Mouse (Mus musculus) heart, embryonic 13.5 days (tissue): Measurements from ENCODE around the gene Ano6. TPM values are rescaled to one million over a fixed set of nuclear protein-coding genes. Genes with fewer than 3 reads are reported as not detected.

Source experiments
- ATAC-seq: fragments of 200-750 bp; cut with Nextera tagmentation; 2 replicates; pipeline ENCODE4 v1.8.0; 2017; ENCODE audit warnings: moderate TSS enrichment; ENCODE audit not compliant: insufficient number of reproducible peaks, low FRiP score, low TSS enrichment; ENCODE audit errors: extremely low read depth
- H3K27ac ChIP-seq: fragments of 300-500 bp; sonication (generic); replicated peaks from 2 replicates; pipeline ENCODE4 v1.5.1; 2015; ENCODE audit warnings: moderate library complexity, mild to moderate bottlenecking, inconsistent platforms
- H3K27me3 ChIP-seq: fragments of 300-500 bp; sonication (generic); replicated peaks from 2 replicates; pipeline ENCODE4 v1.6.1; 2015; ENCODE audit warnings: mild to moderate bottlenecking, inconsistent platforms
- H3K36me3 ChIP-seq: fragments of 300-500 bp; sonication (generic); 2 replicates; pipeline ENCODE4 v1.6.1; 2015; ENCODE audit warnings: mild to moderate bottlenecking, inconsistent platforms
- H3K4me1 ChIP-seq: fragments of 300-500 bp; sonication (generic); 2 replicates; pipeline ENCODE4 v1.6.1; 2015; ENCODE audit warnings: inconsistent platforms
- H3K4me2 ChIP-seq: fragments of 300-500 bp; sonication (generic); 2 replicates; pipeline ENCODE4 v1.6.1; 2015; ENCODE audit warnings: inconsistent platforms, mild to moderate bottlenecking, moderate library complexity
- H3K4me3 ChIP-seq: fragments of 300-500 bp; sonication (generic); 2 replicates; pipeline ENCODE4 v1.5.1; 2015; ENCODE audit warnings: moderate library complexity, mild to moderate bottlenecking, inconsistent platforms
- H3K9ac ChIP-seq: fragments of 300-500 bp; sonication (generic); 2 replicates; pipeline ENCODE4 v1.6.1; 2015; ENCODE audit warnings: inconsistent platforms, mild to moderate bottlenecking, moderate library complexity
- H3K9me3 ChIP-seq: fragments of 300-500 bp; sonication (generic); 2 replicates; pipeline ENCODE4 v1.6.1; 2016; ENCODE audit warnings: inconsistent platforms
- WGBS: fragments of 180-500 bp; shearing (Covaris S2); methylation state at CpG from one replicate; pipeline ENCODE4 v1.1.7; 2015; ENCODE audit warnings: mixed read lengths; 5-methylcytosine and 5-hydroxymethylcytosine counted together
- polyA plus RNA-seq: library from polyadenylated mRNA; unstranded; fragments of >200 nt; fragmentation: Nextera tagmentation; extraction: Ambion mirVana; gene quantifications from 2 replicates; pipeline ENCODE4 v1.2.1, GENCODE M21; 2015

The Ano6 gene
- polyA plus RNA-seq, 1 experiment from 2014 or later: 31.0 TPM

DNA sequence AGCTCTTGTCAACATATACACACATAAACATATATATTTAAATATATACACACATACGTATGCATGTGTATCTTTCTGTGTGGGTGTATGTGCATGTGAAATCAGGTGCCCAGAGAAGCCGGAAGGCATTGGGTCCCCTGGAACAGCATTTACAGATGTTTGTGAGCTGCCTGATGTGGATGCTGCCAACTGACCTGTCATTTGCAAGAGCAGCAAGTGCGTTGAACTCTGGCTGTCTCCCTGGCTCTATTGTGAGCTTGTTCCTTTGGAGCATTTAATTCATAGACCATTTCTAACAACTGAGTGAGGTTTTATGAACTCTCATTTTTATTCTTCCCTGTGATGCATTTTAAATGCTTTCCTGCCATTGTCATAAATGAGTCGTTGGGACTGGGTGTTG, 91.8 kb downstream of the Ano6 start:
- Histone ChIP-seq H3K4me1 (peaks cover 69% of the 10 kb centered on the region), H3K9me3 (no peaks in the 10 kb centered on the region), H3K27ac (no peak overlapping the region), H3K9ac (no peak overlapping the region), H3K27me3 (no peaks in the 10 kb centered on the region), H3K4me3 (no peak overlapping the region), H3K36me3 (no peaks in the 10 kb centered on the region), H3K4me2 (no peak overlapping the region)
- 89% methylated on average over 4 of the region's 4 CpGs for WGBS
- no peak for ATAC-seq

DNA sequence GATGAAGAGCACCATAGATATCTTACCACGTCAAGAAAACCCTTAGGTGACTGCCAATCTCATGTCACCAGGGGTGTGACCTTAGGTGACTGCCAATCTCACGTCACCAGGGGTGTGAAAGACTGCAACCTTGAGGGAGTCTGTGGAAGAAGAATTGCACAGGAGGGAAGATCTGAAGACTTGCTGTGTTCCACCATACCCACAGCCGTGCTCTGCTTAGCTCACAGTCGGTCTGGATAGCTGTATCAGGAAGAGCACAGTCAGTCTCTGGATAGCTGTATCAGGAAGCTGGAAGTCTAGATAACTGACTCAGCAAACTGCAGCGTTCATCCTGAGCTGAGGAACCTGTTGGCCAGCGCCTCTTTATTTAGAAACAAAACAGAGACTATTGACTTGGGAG, 92.9 kb downstream of the Ano6 start:
- Histone ChIP-seq H3K4me1 (peaks cover 80% of the 10 kb centered on the region), H3K4me3 (no peak overlapping the region), H3K9me3 (no peaks in the 10 kb centered on the region), H3K4me2 (peak overlapping the region; percentile 35), H3K27ac (peak overlapping the region; percentile 61; the same call in 1 of the 2 replicates), H3K27me3 (no peaks in the 10 kb centered on the region), H3K36me3 (no peaks in the 10 kb centered on the region), H3K9ac (0 out of 2 replicates have a peak overlapping the region, but pooled peaks have one; percentile 33)
- WGBS: 22% methylated on average over 6 of the region's 6 CpGs
- peak; percentile 74 for ATAC-seq

GRCm38 (mm10) chr15:95884658-95885620, 94.3 kb downstream of the Ano6 start:
- WGBS: 72% methylated on average over 10 of the region's 10 CpGs
- H3K4me2 ChIP-seq: peak overlapping the region; percentile 4; the same call in 1 of the 2 replicates
- no peak for ATAC-seq
- peaks cover 2% of the 10 kb centered on the region for H3K36me3 ChIP-seq
- H3K9me3 ChIP-seq: 0 out of 2 replicates have a peak, but pooled peaks cover 2% of the 10 kb centered on the region
- no peak overlapping the region for H3K4me3 ChIP-seq
- peak overlapping the region; percentile 12; the same call in 1 of the 2 replicates for H3K27ac ChIP-seq
- no peaks in the 10 kb centered on the region for H3K27me3 ChIP-seq
- H3K4me1 ChIP-seq: peaks cover 83% of the 10 kb centered on the region
- no peak overlapping the region; the same call in 1 of the 2 replicates for H3K9ac ChIP-seq

DNA sequence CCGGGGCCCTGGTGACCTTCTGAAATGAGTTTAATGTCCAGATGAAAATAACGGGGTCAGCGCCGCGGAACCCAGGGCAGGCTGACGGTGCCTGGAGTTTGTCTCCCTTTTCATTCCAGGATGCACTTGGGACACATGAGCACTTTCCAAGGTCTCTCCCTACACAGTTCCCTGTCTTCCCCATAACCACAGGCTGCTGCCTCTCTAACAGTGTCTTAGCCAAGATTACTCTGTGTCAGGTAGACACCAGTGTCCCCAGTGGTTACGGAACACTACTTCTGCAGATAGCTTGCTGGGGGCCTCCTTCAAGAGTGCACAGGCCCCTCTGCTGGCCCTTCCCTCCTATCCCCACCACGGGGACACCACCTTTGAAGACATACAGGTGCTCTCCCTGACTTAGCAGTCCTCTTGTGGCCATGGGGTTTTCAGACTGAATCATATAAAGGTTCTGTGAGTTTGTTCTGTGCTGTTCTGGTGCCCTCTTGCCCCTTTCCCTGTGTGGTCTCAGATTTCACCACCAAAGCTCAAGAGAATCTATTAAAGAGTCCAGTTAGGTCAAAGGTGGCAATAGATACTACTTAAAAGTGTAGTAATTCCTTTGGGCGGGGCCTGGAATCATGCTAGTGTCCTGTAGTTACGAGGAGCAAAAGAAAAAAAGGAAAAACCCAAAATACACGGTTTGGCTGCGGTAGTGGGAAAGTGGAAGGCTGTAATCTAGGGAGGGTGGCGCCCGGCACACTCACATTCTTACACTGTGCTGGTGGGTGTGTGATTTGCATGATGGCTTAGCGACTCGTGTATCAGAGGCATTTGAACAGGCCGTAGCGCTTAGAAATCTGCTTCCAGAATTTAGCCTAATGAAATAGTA, 95.5 kb downstream of the Ano6 start:
- Histone ChIP-seq H3K27ac (peak overlapping the region; percentile 75), H3K27me3 (no peaks in the 10 kb centered on the region), H3K36me3 (peaks cover 4% of the 10 kb centered on the region), H3K4me3 (no peak overlapping the region), H3K9me3 (peaks cover 4% of the 10 kb centered on the region; the same call in 1 of the 2 replicates), H3K4me1 (peaks cover 71% of the 10 kb centered on the region), H3K4me2 (no peak overlapping the region), H3K9ac (no peak overlapping the region)
- 59% methylated on average over 18 of the region's 18 CpGs for WGBS
- ATAC-seq: no peak

GRCm38 (mm10) chr15:95887365-95887764, 96.7 kb downstream of the Ano6 start:
- Histone ChIP-seq H3K4me3 (no peak overlapping the region), H3K27ac (peak overlapping the region; percentile 59), H3K9me3 (peaks cover 4% of the 10 kb centered on the region; the same call in 1 of the 2 replicates), H3K4me1 (peaks cover 64% of the 10 kb centered on the region), H3K9ac (no peak overlapping the region), H3K27me3 (no peaks in the 10 kb centered on the region), H3K4me2 (no peak overlapping the region; the same call in 1 of the 2 replicates), H3K36me3 (peaks cover 4% of the 10 kb centered on the region)
- WGBS: 13% methylated on average over 5 of the region's 5 CpGs
- no peak for ATAC-seq

GRCm38 (mm10) chr15:95888556-95888955, 97.9 kb downstream of the Ano6 start:
- no peak for ATAC-seq
- Histone ChIP-seq H3K4me3 (no peak overlapping the region), H3K4me2 (no peak overlapping the region), H3K27ac (no peak overlapping the region), H3K27me3 (no peaks in the 10 kb centered on the region), H3K36me3 (peaks cover 4% of the 10 kb centered on the region), H3K9me3 (peaks cover 4% of the 10 kb centered on the region; the same call in 1 of the 2 replicates), H3K4me1 (peaks cover 52% of the 10 kb centered on the region), H3K9ac (no peak overlapping the region)
- WGBS: 67% methylated on average over 5 of the region's 5 CpGs

DNA sequence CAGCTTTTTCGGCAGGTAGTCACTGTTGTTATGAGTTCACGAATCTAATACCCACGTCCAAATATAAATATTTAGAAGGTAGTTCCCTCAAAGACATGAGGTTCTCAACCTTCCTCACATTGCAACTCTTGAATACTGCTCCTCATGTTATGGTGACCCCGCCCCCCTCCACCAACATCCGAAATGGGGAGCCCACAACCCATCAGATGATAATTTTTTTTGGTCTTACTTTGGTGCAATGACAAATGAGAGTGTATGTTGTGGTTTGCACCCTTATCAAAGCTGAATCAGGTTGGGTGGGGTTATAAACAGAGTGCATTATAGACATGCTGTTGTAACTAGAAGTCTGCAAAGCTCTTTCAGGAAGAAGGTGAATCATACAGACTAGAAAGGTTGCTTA, 99.7 kb downstream of the Ano6 start:
- peaks cover 38% of the 10 kb centered on the region for H3K4me1 ChIP-seq
- no peak overlapping the region for H3K9ac ChIP-seq
- no peak overlapping the region for H3K4me3 ChIP-seq
- peaks cover 17% of the 10 kb centered on the region for H3K36me3 ChIP-seq
- WGBS: 84% methylated on average over 5 of the region's 5 CpGs
- H3K27ac ChIP-seq: no peak overlapping the region
- peaks cover 4% of the 10 kb centered on the region; the same call in 1 of the 2 replicates for H3K9me3 ChIP-seq
- H3K27me3 ChIP-seq: no peaks in the 10 kb centered on the region
- no peak overlapping the region for H3K4me2 ChIP-seq
- ATAC-seq: no peak

DNA sequence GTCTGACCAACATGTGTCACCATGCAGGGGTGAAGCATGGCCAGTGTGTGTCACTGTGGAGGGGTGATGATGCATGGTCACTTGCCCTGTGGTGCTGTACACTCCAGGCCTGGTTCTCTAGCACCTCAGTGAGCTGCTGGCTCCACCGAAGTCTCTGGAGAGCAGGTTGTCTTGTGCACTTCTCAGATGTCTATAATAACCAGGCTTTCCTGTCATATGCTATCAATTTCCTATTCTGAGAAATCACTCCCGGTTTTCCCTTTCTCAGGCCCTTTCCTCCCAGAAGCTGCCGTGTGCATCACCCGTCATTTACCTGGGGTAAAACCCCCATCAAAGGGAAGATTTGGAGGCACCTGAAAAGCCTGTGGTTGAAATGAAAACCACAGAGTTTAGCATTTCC, 101.5 kb downstream of the Ano6 start:
- no peak overlapping the region for H3K27ac ChIP-seq
- peaks cover 25% of the 10 kb centered on the region for H3K36me3 ChIP-seq
- no peak for ATAC-seq
- H3K4me3 ChIP-seq: no peak overlapping the region
- H3K9me3 ChIP-seq: peaks cover 4% of the 10 kb centered on the region; the same call in 1 of the 2 replicates
- no peak overlapping the region for H3K4me2 ChIP-seq
- H3K27me3 ChIP-seq: no peaks in the 10 kb centered on the region
- H3K9ac ChIP-seq: no peak overlapping the region
- peaks cover 20% of the 10 kb centered on the region for H3K4me1 ChIP-seq
- 77% methylated on average over 4 of the region's 4 CpGs for WGBS

GRCm38 (mm10) chr15:95892929-95893328, 102.3 kb downstream of the Ano6 start:
- 74% methylated on average over 10 of the region's 10 CpGs for WGBS
- H3K27me3 ChIP-seq: no peaks in the 10 kb centered on the region
- peaks cover 4% of the 10 kb centered on the region; the same call in 1 of the 2 replicates for H3K9me3 ChIP-seq
- no peak overlapping the region for H3K9ac ChIP-seq
- ATAC-seq: no peak
- H3K4me2 ChIP-seq: no peak overlapping the region
- no peak overlapping the region for H3K4me3 ChIP-seq
- H3K36me3 ChIP-seq: peaks cover 25% of the 10 kb centered on the region
- no peak overlapping the region for H3K27ac ChIP-seq
- peaks cover 12% of the 10 kb centered on the region for H3K4me1 ChIP-seq

- no peak overlapping the region for H3K4me3 ChIP-seq
- WGBS: 92% methylated on average over 7 of the region's 7 CpGs
- no peak overlapping the region for H3K27ac ChIP-seq
- peaks cover 21% of the 10 kb centered on the region for H3K36me3 ChIP-seq
- H3K4me2 ChIP-seq: no peak overlapping the region
- no peaks in the 10 kb centered on the region for H3K9me3 ChIP-seq
- H3K9ac ChIP-seq: no peak overlapping the region
- no peaks in the 10 kb centered on the region for H3K27me3 ChIP-seq
- H3K4me1 ChIP-seq: no peaks in the 10 kb centered on the region
- no peak for ATAC-seq
These were observed 105.1 kb downstream of the Ano6 start for GRCm38 (mm10) chr15:95895699-95896098.

DNA sequence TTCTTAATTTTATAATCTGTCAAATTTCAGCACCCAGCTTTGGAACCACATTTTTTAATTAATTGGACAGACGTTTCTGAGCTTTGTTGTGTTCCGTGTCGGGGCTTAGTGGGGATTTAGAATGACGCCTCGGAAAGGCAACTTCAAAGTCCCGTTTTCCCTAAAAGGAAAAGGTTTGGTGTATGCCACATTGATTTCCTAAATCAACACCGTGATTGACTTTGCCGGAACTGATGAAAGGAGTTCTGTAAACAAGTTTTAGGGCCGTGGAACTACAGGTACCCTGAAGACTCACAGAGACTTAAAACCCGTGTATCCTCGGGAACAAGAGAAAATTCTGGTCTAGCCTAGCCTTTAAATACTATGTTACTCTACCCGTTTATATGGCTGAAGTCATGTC, 107.0 kb downstream of the Ano6 start:
- Histone ChIP-seq H3K4me1 (peaks cover 7% of the 10 kb centered on the region), H3K27me3 (no peaks in the 10 kb centered on the region), H3K9ac (no peak overlapping the region), H3K4me3 (no peak overlapping the region), H3K9me3 (no peaks in the 10 kb centered on the region), H3K4me2 (no peak overlapping the region), H3K27ac (no peak overlapping the region), H3K36me3 (peaks cover 21% of the 10 kb centered on the region)
- WGBS: 79% methylated on average over 12 of the region's 12 CpGs
- ATAC-seq: no peak
